Mouse (Mus musculus): Measurements from ENCODE around the gene Tmem184a.

- TF ChIP-seq POLR2A (IDR thresholded peaks at IDR 0.05; ENCODE audit: low read depth, low read length), result no peak
- TF ChIP-seq CTCF (IDR thresholded peaks at IDR 0.05; ENCODE audit: extremely low read depth, insufficient read depth, insufficient read length, insufficient replicate concordance), result no peak
Observed at GRCm38 (mm10) chr5:139799801-139800590, 19.7 kb downstream of the Tmem184a start.
